Mouse (Mus musculus): ENCODE measurements around the gene Hoxd8. TPM values are rescaled to one million over a fixed set of nuclear protein-coding genes. Genes with fewer than 3 reads are reported as not detected.

Gene Hoxd8
- polyA plus RNA-seq, 1 experiment from 2014 or later = 3.1 TPM

- H3K4me1 ChIP-seq (ENCODE audit: control insufficient read depth, insufficient read depth, low read length) = no peaks in the 10 kb centered on the region; the same call in 1 of the 2 replicates
- H3K4me2 ChIP-seq (ENCODE audit: low read depth, low read length) = 0 out of 2 replicates have a peak within 1 kb of the TSS, but pooled peaks have one; percentile 3
- 2% methylated on average over 28 of the region's 28 CpGs for WGBS
- H3K36me3 ChIP-seq (ENCODE audit: control insufficient read depth, insufficient read depth, low read length) = no peaks in the 10 kb centered on the region
- no peak for ATAC-seq
- H3K9ac ChIP-seq (ENCODE audit: low read depth, low read length) = no peak within 1 kb of the TSS
- H3K9me3 ChIP-seq (ENCODE audit: control insufficient read depth, low read length) = no peaks in the 10 kb centered on the region
- H3K27ac ChIP-seq (ENCODE audit: low read length) = no peak within 1 kb of the TSS
- peaks cover 71% of the 10 kb centered on the region for H3K27me3 ChIP-seq (replicated peaks; ENCODE audit: control insufficient read depth, insufficient read depth, low read length)
- H3K4me3 ChIP-seq (ENCODE audit: low read length) = no peak within 1 kb of the TSS
Measured at GRCm38 (mm10) chr2:74659507-74660005, 44.9 kb upstream of the Hoxd8 start, which contains the start of gene Evx2. TSS of gene Evx2 (minus strand) at chr2:74659557.

DNA sequence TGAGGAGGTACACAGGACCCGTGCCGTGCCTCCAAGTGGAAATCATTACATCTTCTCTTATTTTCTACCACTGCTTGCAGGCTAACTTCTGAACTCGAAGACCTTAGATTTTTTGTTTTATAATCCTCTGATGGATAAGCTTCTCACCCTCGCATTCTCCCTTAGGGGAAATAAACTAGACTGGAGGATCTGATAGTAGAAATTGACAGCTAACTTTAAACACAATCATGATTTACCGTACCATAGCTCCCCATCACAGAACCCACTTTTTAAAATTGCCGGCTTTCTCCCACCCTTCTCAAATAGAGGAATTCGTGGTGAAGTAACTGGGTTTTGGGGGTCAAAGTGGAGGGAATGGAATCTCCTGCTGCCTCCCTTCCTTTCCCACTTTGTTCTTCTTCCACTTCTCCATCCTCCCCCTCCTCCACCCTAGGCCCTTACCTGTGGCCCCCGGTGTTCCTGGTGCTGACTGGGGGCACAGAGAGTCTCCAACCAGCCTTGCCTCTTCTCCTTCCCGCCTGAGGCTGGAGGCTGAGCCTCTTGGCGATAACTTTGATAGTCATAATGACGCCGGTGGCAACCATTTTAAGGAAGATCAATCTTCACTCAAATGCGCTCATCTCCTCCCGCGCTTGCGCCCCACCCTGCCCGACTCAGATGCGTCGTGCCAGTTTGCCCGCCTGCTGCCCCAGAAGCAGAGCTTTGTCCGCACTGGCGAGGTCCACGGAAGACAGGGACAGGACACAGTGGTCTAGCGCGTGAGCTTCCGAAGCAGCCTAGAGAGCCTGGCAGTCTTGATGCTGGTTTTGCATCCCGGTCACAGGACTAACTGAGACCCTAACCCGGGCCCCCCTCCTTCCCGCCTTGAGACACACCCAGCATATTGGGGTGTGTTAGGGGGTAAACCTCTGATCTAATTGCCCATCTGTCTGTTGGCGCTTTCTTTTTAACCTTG lies 43.7 kb upstream of the Hoxd8 start:
- Histone ChIP-seq H3K36me3 (ENCODE audit: control insufficient read depth, insufficient read depth, low read length) (no peaks in the 10 kb centered on the region), H3K9ac (ENCODE audit: low read depth, low read length) (no peak overlapping the region), H3K4me1 (ENCODE audit: control insufficient read depth, insufficient read depth, low read length) (no peaks in the 10 kb centered on the region; the same call in 1 of the 2 replicates), H3K4me3 (ENCODE audit: low read length) (no peak overlapping the region), H3K4me2 (ENCODE audit: low read depth, low read length) (no peak overlapping the region), H3K27me3 (replicated peaks; ENCODE audit: control insufficient read depth, insufficient read depth, low read length) (peaks cover 69% of the 10 kb centered on the region), H3K9me3 (ENCODE audit: control insufficient read depth, low read length) (no peaks in the 10 kb centered on the region), H3K27ac (ENCODE audit: low read length) (no peak overlapping the region)
- no peak for ATAC-seq
- WGBS = 2% methylated on average over 30 of the region's 30 CpGs

DNA sequence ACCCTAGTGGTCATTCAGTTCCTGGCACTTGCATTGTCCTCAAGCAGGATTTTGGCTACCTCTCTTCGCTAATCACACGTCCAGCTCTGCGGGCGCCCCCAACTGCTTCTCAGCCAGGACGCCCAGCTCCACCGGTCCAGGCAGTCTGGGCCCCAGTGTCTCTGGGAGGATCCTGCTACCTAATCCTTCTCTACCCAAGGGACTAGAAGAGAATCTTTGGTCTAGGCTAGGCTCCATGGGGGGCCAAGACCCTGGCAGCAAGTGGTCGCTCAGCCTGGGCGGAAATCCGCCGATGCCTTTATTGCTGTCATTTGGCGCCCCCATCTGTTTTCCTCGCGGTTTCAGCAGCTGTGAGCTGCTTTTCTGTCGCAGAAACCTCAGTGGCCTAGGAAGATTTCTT lies 42.7 kb upstream of the Hoxd8 start:
- WGBS = 3% methylated on average over 14 of the region's 14 CpGs
- peaks cover 69% of the 10 kb centered on the region for H3K27me3 ChIP-seq (replicated peaks; ENCODE audit: control insufficient read depth, insufficient read depth, low read length)
- H3K9me3 ChIP-seq (ENCODE audit: control insufficient read depth, low read length) = no peaks in the 10 kb centered on the region
- no peak overlapping the region for H3K4me3 ChIP-seq (ENCODE audit: low read length)
- H3K36me3 ChIP-seq (ENCODE audit: control insufficient read depth, insufficient read depth, low read length) = no peaks in the 10 kb centered on the region
- peak overlapping the region; percentile 17; the same call in 1 of the 2 replicates for H3K4me2 ChIP-seq (ENCODE audit: low read depth, low read length)
- no peak overlapping the region for H3K27ac ChIP-seq (ENCODE audit: low read length)
- no peak for ATAC-seq
- no peaks in the 10 kb centered on the region for H3K4me1 ChIP-seq (ENCODE audit: control insufficient read depth, insufficient read depth, low read length)
- no peak overlapping the region for H3K9ac ChIP-seq (ENCODE audit: low read depth, low read length)

GRCm38 (mm10) chr2:74663291-74663925 lies 41.0 kb upstream of the Hoxd8 start:
- H3K4me2 ChIP-seq (ENCODE audit: low read depth, low read length) = no peak overlapping the region
- no peaks in the 10 kb centered on the region for H3K9me3 ChIP-seq (ENCODE audit: control insufficient read depth, low read length)
- WGBS = 4% methylated on average over 18 of the region's 18 CpGs
- no peak overlapping the region for H3K4me3 ChIP-seq (ENCODE audit: low read length)
- H3K4me1 ChIP-seq (ENCODE audit: control insufficient read depth, insufficient read depth, low read length) = peaks cover 8% of the 10 kb centered on the region
- no peaks in the 10 kb centered on the region for H3K36me3 ChIP-seq (ENCODE audit: control insufficient read depth, insufficient read depth, low read length)
- no peak for ATAC-seq
- peaks cover 79% of the 10 kb centered on the region for H3K27me3 ChIP-seq (replicated peaks; ENCODE audit: control insufficient read depth, insufficient read depth, low read length)
- H3K27ac ChIP-seq (ENCODE audit: low read length) = no peak overlapping the region
- H3K9ac ChIP-seq (ENCODE audit: low read depth, low read length) = no peak overlapping the region

DNA sequence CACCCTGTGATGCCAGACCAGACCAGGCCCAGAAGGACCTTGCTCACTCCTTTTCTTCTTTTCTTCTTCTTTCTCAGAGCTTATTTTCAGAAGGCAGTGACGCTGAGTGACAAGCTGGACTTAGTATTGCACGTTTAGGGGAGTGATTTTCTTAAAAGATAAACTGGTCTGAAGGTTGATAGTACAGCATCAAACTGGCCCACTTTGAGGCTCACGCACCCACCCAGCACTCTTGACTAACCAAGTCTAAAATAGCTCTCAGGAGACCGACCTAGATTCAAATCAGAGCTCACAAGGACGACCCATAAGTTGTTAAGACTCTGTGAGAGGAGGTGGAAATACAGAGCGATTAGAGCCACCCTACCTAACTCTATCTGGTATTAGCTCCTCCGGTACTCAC lies 38.0 kb upstream of the Hoxd8 start:
- Histone ChIP-seq H3K36me3 (ENCODE audit: control insufficient read depth, insufficient read depth, low read length) (no peaks in the 10 kb centered on the region), H3K9ac (ENCODE audit: low read depth, low read length) (no peak overlapping the region), H3K27me3 (replicated peaks; ENCODE audit: control insufficient read depth, insufficient read depth, low read length) (peaks cover 82% of the 10 kb centered on the region), H3K4me1 (ENCODE audit: control insufficient read depth, insufficient read depth, low read length) (peaks cover 11% of the 10 kb centered on the region), H3K4me3 (ENCODE audit: low read length) (no peak overlapping the region), H3K27ac (ENCODE audit: low read length) (no peak overlapping the region), H3K9me3 (ENCODE audit: control insufficient read depth, low read length) (no peaks in the 10 kb centered on the region), H3K4me2 (ENCODE audit: low read depth, low read length) (no peak overlapping the region)
- ATAC-seq = no peak
- WGBS = 5% methylated on average over 7 of the region's 7 CpGs

DNA sequence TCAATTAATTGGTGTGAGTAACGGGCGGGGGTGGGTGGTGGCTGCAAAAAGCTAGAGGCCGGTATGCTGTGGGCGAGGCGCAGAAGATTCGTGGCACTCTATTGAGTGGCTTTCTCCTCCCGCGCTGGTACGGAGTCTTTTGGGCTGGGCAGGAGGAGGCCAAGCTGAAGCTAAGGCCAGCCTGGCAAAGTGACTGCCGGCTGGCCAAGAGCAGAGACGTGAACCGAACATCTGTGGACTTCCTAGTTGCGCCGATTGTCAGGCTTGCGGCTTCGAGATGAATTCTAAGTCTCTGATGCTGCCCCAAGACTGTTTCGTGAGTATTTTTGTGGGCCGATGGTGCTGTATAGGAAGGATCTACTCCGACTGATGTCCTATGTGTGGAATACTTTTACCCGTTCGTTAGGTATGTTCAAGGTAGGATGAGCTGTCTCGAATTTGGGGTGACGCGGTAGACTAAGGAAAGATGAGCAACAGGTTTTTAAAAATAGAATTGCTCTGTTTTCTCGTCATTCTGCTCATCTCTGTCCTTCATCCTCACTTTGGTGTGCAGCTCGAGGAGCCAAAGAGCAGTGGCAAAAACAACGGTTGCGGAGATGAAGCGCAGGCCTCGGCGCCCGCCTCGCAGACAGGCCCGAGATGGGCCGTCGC lies 37.1 kb upstream of the Hoxd8 start:
- ATAC-seq = no peak
- Histone ChIP-seq H3K9ac (ENCODE audit: low read depth, low read length) (no peak overlapping the region), H3K9me3 (ENCODE audit: control insufficient read depth, low read length) (no peaks in the 10 kb centered on the region), H3K27me3 (replicated peaks; ENCODE audit: control insufficient read depth, insufficient read depth, low read length) (peaks cover 80% of the 10 kb centered on the region), H3K36me3 (ENCODE audit: control insufficient read depth, insufficient read depth, low read length) (no peaks in the 10 kb centered on the region), H3K4me1 (ENCODE audit: control insufficient read depth, insufficient read depth, low read length) (peaks cover 11% of the 10 kb centered on the region), H3K4me3 (ENCODE audit: low read length) (peak overlapping the region; percentile 48; the same call in 1 of the 2 replicates), H3K4me2 (ENCODE audit: low read depth, low read length) (no peak overlapping the region), H3K27ac (ENCODE audit: low read length) (no peak overlapping the region)
- 2% methylated on average over 36 of the region's 36 CpGs for WGBS

DNA sequence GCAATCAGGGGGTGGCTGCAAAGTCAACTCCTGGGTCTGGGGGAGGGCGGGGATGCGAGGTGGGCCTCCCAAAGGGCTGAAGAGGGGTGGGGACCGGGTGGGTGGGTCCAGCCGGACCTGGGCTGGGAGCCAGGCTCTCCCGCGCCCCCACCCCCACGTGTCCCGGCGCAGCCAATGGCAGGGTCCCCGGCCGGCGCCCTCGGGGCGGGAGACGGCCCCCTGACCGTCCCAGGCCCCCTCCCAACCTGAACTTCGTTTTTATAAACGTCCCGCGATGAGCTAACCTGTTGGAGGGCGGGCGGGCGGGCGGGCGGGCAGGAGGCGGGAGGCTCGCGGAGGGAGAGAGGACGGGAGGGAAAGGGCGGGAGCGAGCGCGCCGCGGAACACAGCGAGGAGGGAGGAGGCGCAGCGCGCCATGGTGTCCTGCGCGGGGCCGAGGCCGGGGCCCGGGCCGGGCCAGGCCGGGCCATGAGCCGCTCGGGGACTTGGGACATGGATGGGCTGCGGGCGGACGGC lies 36.5 kb upstream of the Hoxd8 start, which contains the start of gene Hoxd13:
Hoxd13 (plus strand) TSS at position 469 of the 516 bp plus-strand sequence.
- ATAC-seq = peak; percentile 78
- H3K9me3 ChIP-seq (ENCODE audit: control insufficient read depth, low read length) = no peaks in the 10 kb centered on the region
- peaks cover 12% of the 10 kb centered on the region for H3K4me1 ChIP-seq (ENCODE audit: control insufficient read depth, insufficient read depth, low read length)
- peaks cover 80% of the 10 kb centered on the region for H3K27me3 ChIP-seq (replicated peaks; ENCODE audit: control insufficient read depth, insufficient read depth, low read length)
- WGBS = 0% methylated on average over 20 of the region's 51 CpGs
- peak within 1 kb of the TSS; percentile 48 for H3K4me3 ChIP-seq (ENCODE audit: low read length)
- H3K4me2 ChIP-seq (ENCODE audit: low read depth, low read length) = peak within 1 kb of the TSS; percentile 75
- no peaks in the 10 kb centered on the region for H3K36me3 ChIP-seq (ENCODE audit: control insufficient read depth, insufficient read depth, low read length)
- no peak within 1 kb of the TSS for H3K27ac ChIP-seq (ENCODE audit: low read length)
- no peak within 1 kb of the TSS for H3K9ac ChIP-seq (ENCODE audit: low read depth, low read length)

- WGBS = under 1% methylated on average over 73 of the region's 74 CpGs
- Histone ChIP-seq H3K27ac (ENCODE audit: low read length) (no peak overlapping the region), H3K27me3 (replicated peaks; ENCODE audit: control insufficient read depth, insufficient read depth, low read length) (peaks cover 82% of the 10 kb centered on the region), H3K9ac (ENCODE audit: low read depth, low read length) (no peak overlapping the region), H3K4me2 (ENCODE audit: low read depth, low read length) (peak overlapping the region; percentile 75), H3K36me3 (ENCODE audit: control insufficient read depth, insufficient read depth, low read length) (no peaks in the 10 kb centered on the region), H3K9me3 (ENCODE audit: control insufficient read depth, low read length) (no peaks in the 10 kb centered on the region), H3K4me3 (ENCODE audit: low read length) (peak overlapping the region; percentile 48), H3K4me1 (ENCODE audit: control insufficient read depth, insufficient read depth, low read length) (peaks cover 13% of the 10 kb centered on the region)
- peak; percentile 51 for ATAC-seq
Measured at GRCm38 (mm10) chr2:74668370-74669229, 35.8 kb upstream of the Hoxd8 start.

Data from intestine, embryonic 16.5 days (tissue).